Mouse (Mus musculus): ENCODE results near the gene Slc41a2.

Gene Slc41a2

DNA sequence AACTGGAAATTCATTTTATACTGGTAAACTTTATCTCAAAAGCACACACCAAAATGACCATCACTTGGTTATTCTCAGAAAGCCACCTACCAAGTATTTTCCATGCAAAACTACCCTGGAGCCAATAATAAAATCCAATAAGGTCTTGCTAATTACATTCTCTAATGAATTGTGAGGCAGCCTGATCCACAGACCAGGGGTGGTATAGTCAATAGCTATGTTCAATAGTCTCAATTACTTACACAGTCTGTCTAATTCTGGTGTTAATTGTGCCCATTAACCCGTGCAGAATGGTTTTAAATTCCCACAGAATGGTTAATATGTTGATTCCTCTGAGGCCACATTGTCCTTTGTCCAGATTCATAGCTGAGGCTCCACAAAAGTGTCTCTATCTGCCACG lies 118.9 kb downstream of the Slc41a2 start:
- no peak for DNase-seq

GRCm38 (mm10) chr10:83217256-83217655 lies 120.4 kb downstream of the Slc41a2 start:
- DNase-seq, result no peak

GRCm38 (mm10) chr10:83215559-83215958 lies 122.1 kb downstream of the Slc41a2 start:
- DNase-seq, result no peak

DNA sequence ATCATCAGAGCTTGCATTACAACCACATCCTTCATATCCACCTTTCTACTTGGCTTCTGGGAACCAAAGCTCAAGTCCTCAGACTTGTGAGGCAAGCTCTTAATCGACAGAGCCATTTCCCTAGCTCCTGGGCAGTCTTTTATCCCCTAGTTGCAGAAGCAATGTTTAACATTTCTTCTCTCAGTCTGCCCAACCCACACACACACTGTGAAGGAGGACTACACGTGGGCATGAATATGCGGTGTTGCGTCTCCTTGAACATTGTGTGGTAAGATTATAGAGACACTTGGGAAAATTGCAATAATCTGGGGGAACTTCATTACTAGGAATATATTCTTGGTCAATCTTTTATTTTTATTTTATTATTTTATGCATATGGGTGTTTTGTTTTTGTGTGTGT lies 125.1 kb downstream of the Slc41a2 start:
- no peak for DNase-seq

DNA sequence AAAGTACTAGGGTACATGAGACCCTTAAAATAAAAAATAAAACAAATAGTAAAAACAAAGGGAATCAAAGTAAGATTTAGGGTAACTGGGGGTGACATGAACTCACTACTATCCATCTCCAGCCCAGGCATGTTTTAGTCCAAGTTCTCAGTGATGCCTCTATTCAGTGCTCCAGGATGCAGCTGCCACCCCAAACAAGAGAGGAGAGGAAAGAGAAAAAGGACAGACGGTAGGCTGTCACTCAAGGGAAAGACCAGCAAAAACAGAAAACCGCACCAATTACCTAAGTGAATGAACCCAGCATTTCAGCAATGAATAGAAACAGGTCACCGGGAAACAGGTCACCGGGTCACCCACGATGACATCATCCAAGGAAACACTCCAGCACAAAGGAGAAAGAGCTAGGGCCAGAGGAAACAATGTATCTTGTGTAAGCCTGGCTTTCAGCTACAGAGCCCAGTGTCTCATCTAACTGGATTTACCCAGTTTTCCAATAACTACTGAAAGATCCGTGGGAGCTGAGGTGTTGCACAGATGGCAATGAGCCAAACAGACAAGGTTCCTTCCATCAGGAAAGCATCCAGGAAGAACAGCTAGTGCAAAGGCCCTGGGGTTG lies 126.6 kb downstream of the Slc41a2 start:
- no peak for DNase-seq

DNA sequence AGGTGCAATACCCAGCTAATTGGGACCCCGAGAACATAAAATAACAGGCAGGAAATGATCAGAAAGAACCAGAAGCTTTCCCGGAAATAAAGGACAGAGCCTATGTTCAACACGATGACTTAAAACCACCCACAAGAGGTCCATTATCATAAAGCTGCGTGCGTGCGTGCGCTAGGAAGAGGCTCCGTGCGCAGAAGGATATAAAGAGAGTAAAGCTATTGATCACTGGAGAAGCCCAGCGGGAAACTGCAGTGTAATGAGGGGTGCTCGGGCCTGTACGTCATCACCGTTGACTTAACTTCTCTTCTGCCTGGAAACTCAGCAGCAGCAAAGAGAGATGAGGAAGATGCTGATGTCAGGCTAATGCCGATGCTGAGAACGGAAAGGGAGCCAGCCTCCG lies 127.6 kb downstream of the Slc41a2 start:
- DNase-seq, result no peak

DNA sequence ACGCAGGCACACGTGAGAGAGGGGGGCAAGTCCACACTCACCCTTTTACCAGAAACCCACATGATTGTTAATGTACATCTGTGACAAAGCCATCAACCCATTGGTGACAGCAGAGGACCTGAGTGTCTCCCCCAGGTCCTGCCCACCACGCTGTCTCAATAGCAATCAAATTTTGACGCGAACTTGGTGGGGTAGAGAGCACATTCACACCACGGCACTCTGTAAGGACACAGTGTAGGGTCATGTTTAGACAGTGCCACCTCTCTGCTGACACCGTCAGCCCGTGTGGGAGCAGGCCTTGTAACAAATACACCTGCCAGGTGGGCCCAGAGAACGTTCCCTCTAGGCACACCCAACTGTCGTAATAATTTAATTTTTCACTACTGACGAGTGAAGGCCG lies 128.3 kb downstream of the Slc41a2 start:
- no peak for DNase-seq

- DNase-seq, result no peak
Measured at GRCm38 (mm10) chr10:83208436-83208835, 129.2 kb downstream of the Slc41a2 start.

- DNase-seq, result no peak
Measured at GRCm38 (mm10) chr10:83202906-83203702, 134.6 kb downstream of the Slc41a2 start.

DNA sequence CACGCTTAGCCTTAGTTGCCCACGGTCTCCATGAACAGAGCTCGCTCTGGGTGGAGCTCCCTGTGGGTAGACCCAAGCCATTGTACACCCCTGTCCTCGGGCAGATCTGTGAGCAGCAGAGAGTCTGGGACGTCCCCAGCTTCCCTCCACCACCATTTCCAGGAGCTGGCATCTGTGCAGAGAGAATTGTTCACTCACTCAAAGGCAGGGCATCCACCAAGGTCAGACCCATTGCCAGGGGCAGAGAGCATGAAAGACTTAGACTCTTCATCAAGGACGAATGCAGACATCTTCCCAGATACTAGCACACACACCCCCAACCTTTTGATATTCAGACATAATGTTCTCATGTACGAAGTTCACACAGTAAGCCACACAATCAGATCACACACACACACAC lies 136.2 kb downstream of the Slc41a2 start:
- DNase-seq, result no peak

DNA sequence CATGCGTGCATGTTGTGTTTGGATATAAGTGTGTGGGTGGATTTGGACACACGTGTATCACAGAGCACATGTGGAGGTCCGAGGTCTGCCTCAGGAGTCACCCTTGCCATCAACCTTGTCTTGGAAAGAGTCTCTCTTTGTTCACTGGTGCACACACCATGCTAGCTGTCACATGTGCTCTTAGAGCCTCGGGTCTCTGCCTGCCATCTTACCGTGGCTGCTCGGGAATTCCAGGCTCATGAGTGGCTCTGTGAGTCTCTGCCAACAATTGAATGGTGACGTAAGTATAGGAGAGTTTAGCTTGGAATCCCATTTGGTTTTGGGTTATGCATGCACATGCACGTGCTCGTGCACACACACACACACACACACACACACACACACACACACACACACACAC lies 138.4 kb downstream of the Slc41a2 start:
- no peak for DNase-seq

GRCm38 (mm10) chr10:83198692-83199091 lies 139.0 kb downstream of the Slc41a2 start:
- no peak for DNase-seq

DNA sequence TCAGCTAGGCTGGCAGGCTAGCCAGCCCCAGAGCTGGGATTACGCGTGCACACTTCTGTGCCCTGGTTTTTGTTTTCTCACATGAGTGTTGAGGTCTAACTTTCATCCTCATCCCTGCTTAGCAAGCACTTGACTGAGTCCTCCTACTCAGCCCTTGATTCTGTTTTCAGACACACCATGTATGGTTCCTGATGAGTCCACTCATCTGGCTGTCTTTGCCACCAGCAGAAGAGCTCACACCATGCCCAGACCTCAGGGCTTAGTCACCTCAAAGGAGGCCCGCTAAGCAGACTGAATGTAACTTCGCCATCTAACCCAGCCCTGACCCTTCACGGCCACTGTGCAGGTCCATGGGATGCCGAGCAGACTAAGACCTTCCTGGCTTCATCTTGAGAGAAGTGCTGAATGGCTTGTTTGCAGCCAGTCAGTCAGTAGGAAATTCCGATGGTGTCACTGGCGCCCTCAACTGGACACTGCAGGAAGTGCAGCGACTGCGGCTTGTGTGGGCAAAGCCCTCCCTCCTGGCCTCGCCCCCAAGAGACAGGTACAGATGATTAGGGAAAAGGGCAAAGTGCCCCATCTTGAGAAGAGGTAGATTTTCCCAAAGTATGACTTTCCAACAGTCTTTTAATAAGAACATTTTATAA lies 139.9 kb downstream of the Slc41a2 start:
- DNase-seq, result peak; percentile 75

- DNase-seq, result no peak
Measured at GRCm38 (mm10) chr10:83191982-83192381, 145.7 kb downstream of the Slc41a2 start.

- no peak for DNase-seq
Measured at GRCm38 (mm10) chr10:83191476-83191875, 146.2 kb downstream of the Slc41a2 start.

GRCm38 (mm10) chr10:83189071-83189470 lies 148.6 kb downstream of the Slc41a2 start:
- DNase-seq, result no peak

GRCm38 (mm10) chr10:83186984-83187383 lies 150.7 kb downstream of the Slc41a2 start:
- DNase-seq, result no peak

- DNase-seq, result no peak
Measured at GRCm38 (mm10) chr10:83186167-83186566, 151.5 kb downstream of the Slc41a2 start.

- DNase-seq, result no peak
Measured at GRCm38 (mm10) chr10:83185121-83185520, 152.6 kb downstream of the Slc41a2 start.

GRCm38 (mm10) chr10:83184480-83185069 lies 153.1 kb downstream of the Slc41a2 start:
- peak; percentile 37 for DNase-seq

- no peak for DNase-seq
Measured at GRCm38 (mm10) chr10:83183634-83184479, 153.8 kb downstream of the Slc41a2 start.

- DNase-seq, result peak; percentile 89
Measured at GRCm38 (mm10) chr10:83182573-83182960, 155.1 kb downstream of the Slc41a2 start.
